Mouse (Mus musculus) mouse trophoblast stem cell (cell line): ENCODE measurements around the gene Map2k1.
"Not testable (repeated sequence)": the region's sequence is repeated elsewhere in the genome, so short reads cannot be mapped to it uniquely, and the experiment has no call there.

Experiments used
- in situ Hi-C, 2 experiments: fragments of 300-500 bp; cut with MseI, MboI; formaldehyde crosslinking; loops; 2 replicates in 1 of 2; 3 replicates in 1 of 2; pipeline ENCODE4 v1.15.1; 2025

Map2k1 gene

DNA sequence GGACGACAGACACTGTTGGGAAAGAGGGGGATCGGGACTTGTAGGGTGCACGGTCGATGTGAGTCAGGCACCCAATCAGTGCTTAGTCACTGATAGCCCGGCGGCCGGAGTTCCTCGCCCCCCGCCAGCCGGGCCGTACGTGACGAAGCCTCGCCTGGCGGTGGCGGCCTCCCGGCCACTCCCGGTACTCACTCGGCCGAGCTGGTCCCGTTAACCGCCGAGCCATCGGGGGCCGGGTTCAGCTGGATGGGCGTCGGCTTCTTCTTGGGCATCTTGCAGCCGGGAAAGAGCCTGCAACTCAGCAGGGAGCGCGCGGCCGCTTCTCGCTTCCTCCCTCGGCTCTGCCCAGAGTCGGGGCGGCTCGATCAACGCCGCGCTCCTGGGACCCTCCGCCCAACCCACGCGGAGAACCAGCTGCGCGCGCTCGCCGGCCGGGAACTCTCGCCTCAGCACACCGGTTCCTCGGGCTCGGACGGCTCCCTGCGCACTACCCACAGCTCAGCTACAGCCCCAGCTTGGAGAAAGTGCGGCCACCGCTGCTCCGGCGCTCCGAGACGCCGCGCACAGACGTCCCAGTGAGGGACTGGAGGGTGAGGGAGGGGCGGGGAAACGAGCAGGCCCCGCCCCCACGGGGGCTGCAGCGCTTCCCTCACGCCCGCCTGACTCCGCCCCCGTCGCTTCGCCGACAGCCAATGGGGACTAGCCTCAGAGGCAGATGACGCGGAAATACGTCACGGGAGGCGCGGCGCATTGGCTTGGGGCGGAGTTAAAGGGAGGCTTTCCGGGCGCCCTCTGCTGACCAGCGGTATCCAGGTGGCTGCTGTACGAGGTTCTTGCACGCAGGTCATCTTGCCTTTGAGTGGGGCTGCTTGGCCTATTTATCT, at the start of gene Map2k1:
TSS of gene Map2k1 (minus strand) at position 611 of the 884 bp plus-strand sequence.
- in situ Hi-C loops, result no loop called here

DNA sequence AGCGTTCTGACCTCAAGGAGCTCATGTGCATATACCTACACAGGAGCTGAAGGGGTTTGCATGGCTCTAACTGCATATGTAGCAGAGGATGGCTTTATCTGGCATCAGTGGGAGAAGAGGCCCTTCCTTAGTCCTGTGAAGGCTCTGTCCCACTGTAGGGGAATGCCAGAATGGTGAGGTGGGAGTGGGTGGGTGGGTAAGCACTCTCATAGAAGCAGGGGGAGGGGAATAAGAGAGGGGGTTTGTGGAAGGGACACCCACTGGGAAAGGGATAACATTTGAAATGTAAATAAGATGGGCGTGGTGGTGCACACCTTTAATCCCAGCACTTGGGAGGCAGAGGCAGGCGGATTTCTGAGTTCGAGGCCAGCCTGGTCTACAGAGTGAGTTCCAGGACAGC, 49.7 kb upstream of the Map2k1 start:
- in situ Hi-C loops, result not testable (repeated sequence)

GRCm38 (mm10) chr9:64282404-64282987, 29.1 kb upstream of the Map2k1 start:
- in situ Hi-C loops, result no loop called here

- in situ Hi-C loops, result no loop called here
Measured at GRCm38 (mm10) chr9:64281781-64282178, 28.3 kb upstream of the Map2k1 start.

DNA sequence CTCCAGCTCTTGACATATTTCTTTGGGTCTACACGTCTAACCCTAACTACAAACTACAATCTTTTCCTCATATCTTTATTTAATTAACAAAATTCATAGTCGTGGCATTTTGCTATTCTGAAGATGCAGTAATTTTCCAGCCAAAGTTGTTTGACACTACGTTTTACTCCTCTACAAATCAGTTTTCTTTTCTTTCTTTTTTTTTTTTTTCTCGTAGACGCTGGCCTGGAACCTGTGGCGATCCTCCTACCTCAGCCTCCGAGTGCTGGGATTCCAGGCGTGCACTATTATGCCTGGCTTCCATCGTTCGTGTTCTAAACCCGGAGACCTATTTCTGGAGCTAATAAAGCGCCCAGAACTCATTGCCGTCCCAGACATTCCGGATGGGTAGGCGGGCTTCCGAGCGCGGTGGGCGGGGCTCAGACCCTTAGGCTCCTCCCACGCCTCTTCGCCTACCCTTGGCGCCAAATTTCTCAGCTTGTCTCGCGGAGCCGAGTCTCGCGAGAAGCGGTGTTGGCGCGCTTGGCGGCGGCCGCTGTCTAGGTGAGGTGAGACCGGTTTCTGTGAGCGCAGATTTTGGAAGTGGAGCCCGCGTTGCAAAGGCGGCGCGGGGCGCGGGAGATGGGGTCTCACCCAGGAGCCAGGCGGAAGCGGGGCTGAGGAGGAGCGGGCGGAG, 27.8 kb upstream of the Map2k1 start, which contains the start of gene Tipin:
TSS of gene Tipin (plus strand) at position 477 of the 676 bp plus-strand sequence.
- in situ Hi-C loops, result no loop called here

- in situ Hi-C loops, result loop anchor here in 1 of 2 experiments (10.0 kb wide), 1 partner anchor 104 kb away; the partner anchor contains the start of genes Rpl4, Snapc5 and Zwilch
Measured at GRCm38 (mm10) chr9:64278665-64279310, 25.4 kb upstream of the Map2k1 start.

DNA sequence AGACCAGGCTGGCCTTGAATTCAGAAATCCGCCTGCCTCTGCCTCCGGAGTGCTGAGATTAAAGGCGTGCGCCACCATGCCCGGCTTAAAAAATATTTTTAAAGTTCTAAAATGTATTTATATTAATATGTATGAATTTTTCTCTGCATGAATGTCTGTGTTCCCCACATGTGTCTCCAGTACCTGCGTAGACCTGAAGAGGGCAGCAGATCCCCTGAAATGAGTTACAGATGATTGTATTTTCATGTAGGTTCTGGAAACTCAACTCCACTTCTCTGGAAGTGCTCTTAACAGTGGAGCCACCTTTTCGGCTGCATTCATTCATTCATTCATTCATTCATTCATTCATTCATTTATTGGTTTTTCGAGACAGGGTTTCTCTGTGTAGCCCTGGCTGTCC, 24.3 kb upstream of the Map2k1 start:
- in situ Hi-C loops, result loop anchor here in 1 of 2 experiments (10.0 kb wide), 1 partner anchor 103 kb away; the partner anchor contains the start of genes Rpl4, Snapc5 and Zwilch

- in situ Hi-C loops, result loop anchor here (5.0 to 10.0 kb wide), 2 partner anchors 98 to 100 kb away; partner anchors contain the start of genes Snapc5 (in 2 of the 2), Rpl4 (in 1 of the 2) and Zwilch (in 1 of the 2)
Measured at GRCm38 (mm10) chr9:64274919-64275318, 21.5 kb upstream of the Map2k1 start.

DNA sequence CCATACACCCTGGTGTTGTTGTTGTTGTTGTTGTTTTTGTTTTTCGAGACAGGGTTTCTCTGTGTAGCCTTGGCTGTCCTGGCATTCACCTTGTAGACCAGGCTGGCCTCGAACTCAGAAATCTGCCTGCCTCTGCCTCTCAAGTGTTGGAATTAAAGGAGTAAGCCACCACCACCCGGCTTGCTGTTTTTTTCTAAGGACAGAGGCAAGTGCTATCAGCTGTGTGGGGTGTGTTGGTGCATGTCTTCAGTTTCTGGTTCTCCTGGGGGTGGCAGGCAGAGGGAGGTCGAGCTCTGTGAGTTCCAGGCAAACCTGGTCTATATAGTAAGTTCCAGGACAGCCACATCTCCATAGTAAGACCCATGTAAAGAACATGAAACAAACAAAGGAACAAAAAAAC, 20.9 kb upstream of the Map2k1 start:
- in situ Hi-C loops, result loop anchor here (5.0 to 10.0 kb wide), 2 partner anchors 97 to 99 kb away; partner anchors contain the start of genes Snapc5 (in 2 of the 2), Rpl4 (in 1 of the 2) and Zwilch (in 1 of the 2)

- in situ Hi-C loops, result loop anchor here (5.0 to 10.0 kb wide), 2 partner anchors 96 to 99 kb away; partner anchors contain the start of genes Snapc5 (in 2 of the 2), Rpl4 (in 1 of the 2) and Zwilch (in 1 of the 2)
Measured at GRCm38 (mm10) chr9:64273757-64274156, 20.3 kb upstream of the Map2k1 start.

GRCm38 (mm10) chr9:64272611-64273010, 19.2 kb upstream of the Map2k1 start:
- in situ Hi-C loops, result loop anchor here (5.0 to 10.0 kb wide), 2 partner anchors 95 to 98 kb away; partner anchors contain the start of genes Snapc5 (in 2 of the 2), Rpl4 (in 1 of the 2) and Zwilch (in 1 of the 2)

GRCm38 (mm10) chr9:64271249-64271648, 17.8 kb upstream of the Map2k1 start:
- in situ Hi-C loops, result loop anchor here (5.0 to 10.0 kb wide), 2 partner anchors 94 to 96 kb away; partner anchors contain the start of genes Snapc5 (in 2 of the 2), Rpl4 (in 1 of the 2) and Zwilch (in 1 of the 2)

DNA sequence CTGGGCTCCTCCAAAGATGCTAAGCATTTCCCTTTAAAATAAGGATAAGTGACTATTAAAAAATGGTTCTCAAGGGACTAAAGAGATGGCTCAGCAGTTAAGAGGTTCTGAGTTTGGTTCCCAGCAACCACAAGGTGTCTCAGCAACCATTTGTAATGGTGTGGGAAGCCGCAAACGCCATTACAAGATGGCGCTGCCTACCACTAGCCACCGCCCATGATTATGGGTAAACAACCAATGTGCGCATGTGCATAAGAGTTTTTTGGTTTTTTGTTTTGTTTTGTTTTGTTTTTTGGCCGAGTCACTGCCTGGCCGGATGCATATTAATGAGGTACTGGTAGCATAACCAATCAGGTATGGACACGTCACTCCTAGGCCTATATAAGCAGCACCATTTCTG, 15.4 kb upstream of the Map2k1 start:
- in situ Hi-C loops, result not testable (repeated sequence)

DNA sequence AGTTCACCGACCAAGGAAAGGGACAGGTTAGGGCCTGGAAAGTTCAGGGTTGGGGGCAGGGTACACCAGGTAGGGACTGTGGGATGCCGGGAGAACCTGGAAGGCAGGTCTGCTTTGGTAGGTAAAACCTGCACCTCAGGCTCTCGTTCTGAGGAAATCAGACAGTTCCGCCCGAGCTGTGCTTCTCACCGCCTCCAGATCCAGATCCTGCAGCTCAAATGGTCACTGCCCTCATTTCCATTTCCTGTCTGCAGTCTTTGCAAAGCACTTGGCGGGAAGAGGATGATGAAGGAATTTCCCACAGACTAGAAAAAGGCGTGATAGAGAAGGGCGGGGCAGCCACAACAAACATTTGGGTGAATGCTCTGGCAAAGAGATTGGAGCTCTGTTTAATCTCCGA, 14.8 kb upstream of the Map2k1 start:
- in situ Hi-C loops, result no loop called here

DNA sequence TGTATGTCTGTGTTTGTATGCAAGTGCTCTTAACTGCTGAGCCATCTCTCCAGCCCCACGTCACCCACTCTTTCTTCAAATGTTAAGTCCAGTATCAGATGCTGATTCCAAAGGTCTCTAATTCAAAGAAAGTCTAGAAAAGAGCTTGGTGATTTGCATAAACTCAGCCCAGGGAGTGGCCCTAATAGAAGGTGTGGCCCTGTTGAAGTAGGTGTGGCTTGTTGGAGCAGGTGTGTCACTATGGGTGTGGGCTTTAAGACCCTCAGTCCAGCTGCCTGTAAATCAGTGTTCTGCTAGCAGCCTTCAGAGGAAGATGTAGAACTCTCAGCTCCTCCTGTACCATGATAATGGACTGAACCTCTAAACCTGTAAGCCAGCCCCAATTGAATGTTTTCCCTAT, 13.8 kb upstream of the Map2k1 start:
- in situ Hi-C loops, result no loop called here

DNA sequence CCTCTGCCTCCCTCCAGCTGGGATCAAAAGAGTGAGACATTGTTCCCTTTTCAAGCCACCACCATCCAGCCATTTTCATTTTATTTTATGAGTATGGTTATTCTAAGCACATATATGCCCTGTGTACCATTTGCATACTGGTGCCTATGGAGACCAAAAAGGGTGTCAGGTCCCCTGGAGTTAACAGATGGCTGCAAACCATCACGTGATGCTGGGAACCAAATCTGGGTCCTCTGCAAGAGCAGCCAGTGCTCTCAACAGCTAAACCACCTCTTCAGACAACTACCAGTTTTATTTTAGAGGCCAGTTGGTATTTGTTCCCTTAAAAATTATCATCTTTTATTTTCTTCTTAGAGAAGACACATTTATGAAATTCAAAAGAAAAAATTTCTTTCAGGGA, 11.4 kb upstream of the Map2k1 start:
- in situ Hi-C loops, result no loop called here

DNA sequence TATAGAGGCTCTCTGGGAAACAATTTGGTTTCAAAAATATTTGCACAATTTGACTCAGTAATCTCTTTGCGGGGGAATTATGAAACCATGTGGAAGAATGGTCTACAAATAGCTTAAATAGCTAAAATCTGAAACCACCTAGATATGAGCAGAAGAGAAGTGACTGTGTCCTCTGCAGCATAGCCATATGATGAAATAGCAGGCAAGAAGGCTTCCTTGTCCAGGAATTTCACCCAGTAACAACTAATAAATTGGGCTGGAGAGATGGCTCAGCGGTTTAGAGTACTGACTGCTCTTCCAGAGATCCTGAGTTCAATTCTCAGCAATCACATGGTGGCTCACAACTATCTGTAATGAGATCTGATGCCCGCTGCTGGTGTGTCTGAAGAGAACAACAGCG, 7.6 kb upstream of the Map2k1 start:
- in situ Hi-C loops, result no loop called here

- in situ Hi-C loops, result no loop called here
Measured at GRCm38 (mm10) chr9:64259906-64260305, 6.5 kb upstream of the Map2k1 start.

- in situ Hi-C loops, result no loop called here
Measured at GRCm38 (mm10) chr9:64256204-64256603, 2.8 kb upstream of the Map2k1 start.

DNA sequence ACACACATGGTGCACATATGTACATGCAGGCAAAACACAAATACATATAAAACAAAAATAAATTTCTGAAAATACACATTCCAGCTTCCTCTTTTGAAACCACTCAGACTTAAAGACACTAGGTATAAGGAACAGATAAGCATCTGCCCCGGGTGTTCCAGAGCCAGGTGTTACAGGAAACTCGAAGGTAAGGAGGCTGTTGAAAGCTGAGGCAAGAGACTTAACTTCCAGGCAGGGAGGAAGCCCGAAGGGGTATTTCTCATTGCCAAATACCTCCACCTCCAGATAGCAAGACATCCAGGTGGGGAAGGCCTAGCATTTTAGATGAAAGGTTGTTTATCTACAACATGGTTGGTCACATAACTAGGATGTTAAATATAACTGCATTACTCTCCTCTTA, 2.0 kb upstream of the Map2k1 start:
- in situ Hi-C loops, result no loop called here

- in situ Hi-C loops, result no loop called here
Measured at GRCm38 (mm10) chr9:64252591-64253020, 825 bp downstream of the Map2k1 start.
